ENCODE assay signal across 16 mouse cellular contexts in the genomic region with DNA sequence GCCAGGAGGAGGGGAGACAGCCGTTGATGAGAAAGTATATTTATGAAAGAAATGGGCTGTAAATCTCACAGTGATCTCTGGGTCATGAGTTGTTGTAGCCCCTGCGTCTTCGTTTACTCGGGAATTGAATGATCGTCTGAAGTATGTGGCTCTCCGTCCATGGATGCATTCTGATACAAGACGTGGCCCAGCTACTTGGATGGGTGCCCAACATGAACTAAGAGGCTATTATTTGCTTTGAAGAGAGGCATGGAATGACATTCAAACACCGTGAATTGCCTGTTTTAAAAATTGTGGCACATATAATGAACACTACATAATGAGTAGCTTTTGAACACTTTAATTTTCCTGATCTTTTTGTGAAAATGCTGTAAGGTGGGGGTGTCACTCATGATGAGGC.
DNase-seq lines count a peak whose midpoint lies in the region; ATAC-seq and TF ChIP-seq lines count a peak whose summit lies in the region.
"Had no signal": no experiment of that assay in that cellular context is flagged by ENCODE, and none has a peak within 500 bp of the region (broad histone marks: within the 10 kb centered on the region; RNA-seq: fewer than 3 reads in every experiment).

No protein-coding gene starts in this region.

- H3K36me3 ChIP-seq in forebrain, embryonic 13.5 days (ENCODE audit: poor library complexity, severe bottlenecking): no peaks in the 10 kb centered on the region
- H3K36me3 ChIP-seq in forebrain, embryonic 16.5 days (ENCODE audit: control insufficient read depth, insufficient read depth): no peaks in the 10 kb centered on the region
- no peaks in the 10 kb centered on the region for H3K36me3 ChIP-seq in heart, postnatal 0 days (replicated peaks; ENCODE audit: control insufficient read depth, insufficient read depth, low read length)
- H3K36me3 ChIP-seq in heart, embryonic 10.5 days: no peaks in the 10 kb centered on the region
- H3K36me3 ChIP-seq in lung, embryonic 14.5 days (ENCODE audit: insufficient read depth): no peaks in the 10 kb centered on the region
- H3K36me3 ChIP-seq: limb, embryonic 12.5 days had no signal

- no peak overlapping the region for H3K9ac ChIP-seq in forebrain, embryonic 13.5 days
- no peak overlapping the region for H3K9ac ChIP-seq in forebrain, embryonic 16.5 days (replicated peaks; ENCODE audit: low read depth, low read length)
- no peak overlapping the region for H3K9ac ChIP-seq in heart, postnatal 0 days (replicated peaks; ENCODE audit: low read depth, low read length)
- no peak overlapping the region for H3K9ac ChIP-seq in lung, embryonic 14.5 days
- H3K9ac ChIP-seq: limb, embryonic 12.5 days; liver, embryonic 14.5 days had no signal

- H3K4me2 ChIP-seq in forebrain, embryonic 13.5 days: no peak overlapping the region
- no peak overlapping the region for H3K4me2 ChIP-seq in forebrain, embryonic 16.5 days (ENCODE audit: low read length)
- H3K4me2 ChIP-seq in heart, postnatal 0 days (ENCODE audit: low read depth, low read length): no peak overlapping the region
- no peak overlapping the region for H3K4me2 ChIP-seq in lung, embryonic 14.5 days
- H3K4me2 ChIP-seq: limb, embryonic 12.5 days had no signal

- 0 out of 2 replicates have a peak overlapping the region, but pooled peaks have one; percentile 2 for H3K27ac ChIP-seq in forebrain, embryonic 13.5 days
- H3K27ac ChIP-seq in forebrain, embryonic 16.5 days (ENCODE audit: low read length): no peak overlapping the region
- H3K27ac ChIP-seq in heart, postnatal 0 days (ENCODE audit: low read depth): no peak overlapping the region
- no peak overlapping the region for H3K27ac ChIP-seq in heart, embryonic 10.5 days
- no peak overlapping the region for H3K27ac ChIP-seq in lung, embryonic 14.5 days (ENCODE audit: low read depth)
- H3K27ac ChIP-seq: liver, embryonic 14.5 days had no signal

- H3K9me3 ChIP-seq in forebrain, embryonic 13.5 days (replicated peaks): no peaks in the 10 kb centered on the region
- no peaks in the 10 kb centered on the region for H3K9me3 ChIP-seq in forebrain, embryonic 16.5 days (ENCODE audit: control insufficient read depth, low read length)
- no peaks in the 10 kb centered on the region for H3K9me3 ChIP-seq in heart, postnatal 0 days (replicated peaks; ENCODE audit: control insufficient read depth, low read length)
- H3K9me3 ChIP-seq in heart, embryonic 10.5 days: no peaks in the 10 kb centered on the region
- no peaks in the 10 kb centered on the region for H3K9me3 ChIP-seq in lung, embryonic 14.5 days (ENCODE audit: low read depth, low read length)
- H3K9me3 ChIP-seq: limb, embryonic 12.5 days had no signal

- no peak for TF ChIP-seq EP300 in heart, postnatal 0 days (IDR thresholded peaks at IDR 0.05; ENCODE audit: low read depth)

- peak; percentile 32 for DNase-seq in heart, postnatal 0 days (ENCODE audit: low spot score)
- DNase-seq in heart, embryonic 10.5 days (ENCODE audit: low spot score): no peak
- DNase-seq in lung, embryonic 14.5 days: peak; percentile 81
- DNase-seq in lung, postnatal 14 days: no peak
- DNase-seq in MN1 (ENCODE audit: low spot score): peak; percentile 47
- DNase-seq in embryo, embryonic 9.5 days (ENCODE audit: extremely low spot score): no peak
- DNase-seq: adrenal gland, adult 2 months; cerebellum, adult 8-10 months; embryo, embryonic 11 days; kidney, adult 8-10 months; thymus, adult 2 months had no signal

- 0 out of 2 replicates have a peak, but pooled peaks have one; percentile 9 for ATAC-seq in forebrain, embryonic 13.5 days
- ATAC-seq in forebrain, embryonic 16.5 days: no peak
- no peak for ATAC-seq in heart, postnatal 0 days (ENCODE audit: insufficient read depth, low read depth)
- ATAC-seq in lung, embryonic 14.5 days (ENCODE audit: insufficient read depth): 0 out of 2 replicates have a peak, but pooled peaks have one; percentile 44

- no peak for TF ChIP-seq CTCF in heart, postnatal 0 days (IDR thresholded peaks at IDR 0.05; ENCODE audit: low read depth)
- TF ChIP-seq CTCF in lung, embryonic 14.5 days (IDR thresholded peaks at IDR 0.05; ENCODE audit: low read depth): no peak

- peaks cover 22% of the 10 kb centered on the region for H3K4me1 ChIP-seq in forebrain, embryonic 13.5 days
- peaks cover 25% of the 10 kb centered on the region for H3K4me1 ChIP-seq in forebrain, embryonic 16.5 days (replicated peaks; ENCODE audit: control insufficient read depth, insufficient read depth, low read length)
- peaks cover 15% of the 10 kb centered on the region for H3K4me1 ChIP-seq in heart, postnatal 0 days (ENCODE audit: control insufficient read depth, insufficient read depth)
- H3K4me1 ChIP-seq in heart, embryonic 10.5 days: peaks cover 46% of the 10 kb centered on the region
- H3K4me1 ChIP-seq in lung, embryonic 14.5 days (ENCODE audit: insufficient read depth): peaks cover 5% of the 10 kb centered on the region; the same call in 1 of the 2 replicates

- WGBS in forebrain, embryonic 13.5 days: 26% methylated on average over 8 of the region's 8 CpGs
- 13% methylated on average over 8 of the region's 8 CpGs for WGBS in forebrain, embryonic 16.5 days
- 32% methylated on average over 8 of the region's 8 CpGs for WGBS in heart, postnatal 0 days
- WGBS in heart, embryonic 10.5 days: 78% methylated on average over 8 of the region's 8 CpGs
- 23% methylated on average over 8 of the region's 8 CpGs for WGBS in lung, embryonic 14.5 days

- H3K27me3 ChIP-seq in forebrain, embryonic 13.5 days: no peaks in the 10 kb centered on the region
- no peaks in the 10 kb centered on the region for H3K27me3 ChIP-seq in forebrain, embryonic 16.5 days (replicated peaks; ENCODE audit: control insufficient read depth, insufficient read depth, low read length)
- H3K27me3 ChIP-seq in heart, postnatal 0 days (ENCODE audit: control insufficient read depth, insufficient read depth, low read length): no peaks in the 10 kb centered on the region
- H3K27me3 ChIP-seq in heart, embryonic 10.5 days (ENCODE audit: insufficient read depth, poor library complexity, severe bottlenecking): no peaks in the 10 kb centered on the region
- no peaks in the 10 kb centered on the region for H3K27me3 ChIP-seq in lung, embryonic 14.5 days (ENCODE audit: insufficient read depth, low read length)
- H3K27me3 ChIP-seq: limb, embryonic 12.5 days had no signal

- no peak overlapping the region for H3K4me3 ChIP-seq in forebrain, embryonic 13.5 days
- no peak overlapping the region for H3K4me3 ChIP-seq in forebrain, embryonic 16.5 days (replicated peaks; ENCODE audit: low read length)
- no peak overlapping the region for H3K4me3 ChIP-seq in heart, postnatal 0 days (ENCODE audit: low read depth, low read length)
- H3K4me3 ChIP-seq in heart, embryonic 10.5 days: no peak overlapping the region
- no peak overlapping the region for H3K4me3 ChIP-seq in lung, embryonic 14.5 days (ENCODE audit: low read depth, low read length)
- H3K4me3 ChIP-seq: erythroblast, embryonic 14.5 days; limb, embryonic 12.5 days had no signal

Comparison
In these comparisons a context has a peak if more than half of its experiments do, and no peak if none do; other contexts are left out.
1. ATAC-seq: peak in forebrain, embryonic 13.5 days (single experiment) and lung, embryonic 14.5 days (single experiment); none in forebrain, embryonic 16.5 days (single experiment) and heart, postnatal 0 days (single experiment).
2. DNase-seq: peak in heart, postnatal 0 days (single experiment), lung, embryonic 14.5 days (single experiment) and MN1 (single experiment); none in heart, embryonic 10.5 days (single experiment), lung, postnatal 14 days (single experiment) and embryo, embryonic 9.5 days (single experiment).